Mouse (Mus musculus) lung, postnatal 4 days (tissue): ENCODE data around the gene Nptxr.
"Not testable (repeated sequence)": the region's sequence is repeated elsewhere in the genome, so short reads cannot be mapped to it uniquely, and the experiment has no call there.

Experiments used
- DNase-seq, 2 experiments: peaks; one replicate each; pipeline ENCODE4 v3.0.0; 2021

The Nptxr gene

GRCm38 (mm10) chr15:79822265-79823199 lies 18.0 kb upstream of the Nptxr start:
- DNase-seq = no peak

- DNase-seq = no peak
Observed at GRCm38 (mm10) chr15:79818325-79818724, 13.8 kb upstream of the Nptxr start.

GRCm38 (mm10) chr15:79813666-79814258 lies 9.2 kb upstream of the Nptxr start:
- no peak for DNase-seq

GRCm38 (mm10) chr15:79812840-79813239 lies 8.3 kb upstream of the Nptxr start:
- not testable (repeated sequence) for DNase-seq

- no peak for DNase-seq
Observed at GRCm38 (mm10) chr15:79810997-79811396, 6.4 kb upstream of the Nptxr start.

- no peak for DNase-seq
Observed at GRCm38 (mm10) chr15:79810061-79810460, 5.5 kb upstream of the Nptxr start.

- no peak for DNase-seq
Observed at GRCm38 (mm10) chr15:79808658-79809057, 4.1 kb upstream of the Nptxr start.

GRCm38 (mm10) chr15:79808114-79808513 lies 3.5 kb upstream of the Nptxr start:
- peak in 1 of 2 experiments; percentile 63 for DNase-seq

GRCm38 (mm10) chr15:79807050-79807449 lies 2.5 kb upstream of the Nptxr start:
- DNase-seq = no peak

GRCm38 (mm10) chr15:79805246-79805645 lies 680 bp upstream of the Nptxr start:
- DNase-seq = no peak

GRCm38 (mm10) chr15:79803533-79804351 lies 824 bp downstream of the Nptxr start:
- peak; percentile 26 to 54 for DNase-seq

- no peak for DNase-seq
Observed at GRCm38 (mm10) chr15:79802304-79802703, 2.3 kb downstream of the Nptxr start.

GRCm38 (mm10) chr15:79801646-79802045 lies 2.9 kb downstream of the Nptxr start:
- no peak for DNase-seq

GRCm38 (mm10) chr15:79800701-79801100 lies 3.9 kb downstream of the Nptxr start:
- no peak for DNase-seq

GRCm38 (mm10) chr15:79798591-79798990 lies 6.0 kb downstream of the Nptxr start:
- DNase-seq = no peak

- DNase-seq = no peak
Observed at GRCm38 (mm10) chr15:79797680-79798079, 6.9 kb downstream of the Nptxr start.

GRCm38 (mm10) chr15:79797096-79797495 lies 7.5 kb downstream of the Nptxr start:
- no peak for DNase-seq

GRCm38 (mm10) chr15:79796256-79796655 lies 8.3 kb downstream of the Nptxr start:
- no peak for DNase-seq

GRCm38 (mm10) chr15:79794173-79794572 lies 10.4 kb downstream of the Nptxr start:
- no peak for DNase-seq

- DNase-seq = no peak
Observed at GRCm38 (mm10) chr15:79793076-79793475, 11.5 kb downstream of the Nptxr start.

GRCm38 (mm10) chr15:79792455-79792854 lies 12.1 kb downstream of the Nptxr start:
- DNase-seq = peak; percentile 27 to 36

- peak; percentile 61 to 68 for DNase-seq
Observed at GRCm38 (mm10) chr15:79791502-79791901, 13.1 kb downstream of the Nptxr start.

GRCm38 (mm10) chr15:79790905-79791304 lies 13.7 kb downstream of the Nptxr start:
- no peak for DNase-seq
